Mouse (Mus musculus): ENCODE results near the gene Tnnc1.
A peak's percentile ranks its signal among the peaks of the same experiment; 100 is the strongest.

Gene Tnnc1

GRCm38 (mm10) chr14:31258476-31259050 is 50.5 kb downstream of the Tnnc1 start:
- no peak for DNase-seq (ENCODE audit: low read depth)

DNA sequence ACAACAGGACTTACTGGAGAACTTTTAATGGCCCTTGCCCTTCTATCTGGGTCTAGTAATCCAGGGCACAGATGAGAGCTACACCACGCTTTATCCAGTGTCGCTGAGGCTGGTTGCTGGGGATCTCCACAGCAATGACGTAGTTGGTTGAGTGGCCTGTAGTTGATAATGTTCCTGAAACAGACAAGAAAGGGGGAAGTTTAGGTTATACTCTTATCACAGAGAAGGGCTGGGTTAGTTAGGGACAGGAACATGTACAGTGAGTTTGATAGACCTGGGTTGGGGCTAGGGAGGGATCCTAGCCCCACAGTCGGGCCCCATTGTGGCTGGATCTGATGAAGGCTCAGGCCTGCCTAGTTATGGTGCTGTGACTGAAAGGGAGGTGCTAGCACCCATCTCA is 52.3 kb downstream of the Tnnc1 start:
- DNase-seq (ENCODE audit: low read depth): peak; percentile 87

DNA sequence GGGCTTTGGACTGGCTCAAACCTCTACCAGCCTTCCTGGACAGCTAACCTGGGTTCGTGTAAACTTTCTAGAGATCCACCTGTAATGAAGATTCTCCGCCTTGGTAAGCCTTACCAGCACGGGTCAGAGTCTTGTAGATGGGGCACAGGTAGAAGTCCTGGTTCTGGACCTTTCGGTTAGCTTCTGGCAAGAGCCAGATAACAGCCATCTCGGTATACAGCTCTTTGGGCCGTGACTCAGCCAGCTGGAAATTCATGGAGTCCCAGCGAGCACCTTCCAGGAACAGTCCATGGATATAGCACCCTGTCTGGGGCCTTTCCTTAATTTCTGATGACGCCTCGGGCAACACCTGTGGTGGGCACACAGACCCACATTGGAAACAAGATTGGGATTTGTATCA is 52.8 kb downstream of the Tnnc1 start:
- peak; percentile 27 for DNase-seq (ENCODE audit: low read depth)
